Mouse (Mus musculus): ENCODE measurements around the gene Slc9a2.

Gene Slc9a2

DNA sequence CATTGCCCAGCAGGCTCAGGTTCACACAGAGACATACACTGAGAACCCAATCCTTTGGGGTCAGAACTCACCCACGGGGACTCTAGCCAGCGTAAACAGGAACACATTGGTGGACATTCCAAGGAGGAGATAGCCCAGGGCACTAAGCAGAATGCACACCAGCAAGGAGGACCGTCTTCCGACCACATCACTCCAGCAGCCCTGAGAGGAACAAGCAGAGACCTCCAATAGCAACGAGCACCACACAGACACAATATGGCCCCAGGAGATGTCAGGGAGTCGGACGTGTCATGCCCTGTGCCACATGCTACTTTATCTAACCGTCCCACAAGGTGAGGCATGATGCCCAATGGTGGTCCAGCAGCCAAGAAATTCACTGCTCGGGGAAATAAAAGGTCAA is 103.9 kb downstream of the Slc9a2 start:
- no peak for DNase-seq (ENCODE audit: low read depth, low spot score)

DNA sequence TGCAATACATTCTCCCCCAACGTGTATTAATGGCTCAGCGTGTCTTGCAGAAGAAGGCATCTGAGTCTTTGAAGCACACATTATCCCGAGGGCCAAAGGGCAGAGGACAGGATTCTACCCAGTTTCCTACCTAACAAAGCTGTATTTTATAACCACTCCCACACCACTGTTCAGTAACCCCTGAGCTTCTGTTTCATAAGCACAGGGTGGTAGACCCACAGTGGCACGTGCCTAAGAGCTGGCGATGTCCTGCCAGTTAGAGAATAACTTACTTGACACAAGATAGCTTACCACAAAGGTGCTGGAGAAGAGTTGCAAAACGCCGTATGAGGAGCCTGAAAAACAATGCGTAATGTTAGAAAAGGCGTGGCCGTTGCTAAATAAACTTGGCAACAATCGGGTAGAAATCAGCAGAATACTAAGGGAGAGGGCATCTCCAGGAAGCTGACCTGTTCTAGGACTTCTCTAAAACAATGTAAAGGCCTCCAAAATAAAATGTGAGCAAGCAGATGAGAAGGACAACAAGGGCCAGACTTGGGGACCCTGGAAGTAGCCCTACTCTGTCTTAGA is 105.6 kb downstream of the Slc9a2 start:
- DNase-seq (ENCODE audit: low read depth, low spot score), result no peak

DNA sequence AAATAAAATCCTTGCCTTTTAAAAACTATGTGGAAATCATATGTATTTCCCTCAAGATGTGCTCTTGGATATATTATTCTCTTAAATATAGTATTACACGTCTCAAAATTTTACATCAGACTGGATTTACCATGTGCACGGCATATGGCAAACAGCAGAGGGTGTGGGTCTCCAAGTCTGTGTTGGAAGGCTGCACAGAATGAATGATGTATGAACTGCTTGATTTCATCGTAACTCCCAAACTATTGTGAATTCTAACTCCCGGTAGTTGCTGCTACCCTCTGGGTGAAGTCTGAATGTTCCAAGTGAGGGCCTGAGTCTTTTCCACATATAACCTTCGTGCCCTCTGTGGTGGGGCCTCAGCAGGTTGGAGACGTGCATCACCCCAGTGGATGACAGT is 108.6 kb downstream of the Slc9a2 start:
- no peak for DNase-seq (ENCODE audit: low read depth, low spot score)

DNA sequence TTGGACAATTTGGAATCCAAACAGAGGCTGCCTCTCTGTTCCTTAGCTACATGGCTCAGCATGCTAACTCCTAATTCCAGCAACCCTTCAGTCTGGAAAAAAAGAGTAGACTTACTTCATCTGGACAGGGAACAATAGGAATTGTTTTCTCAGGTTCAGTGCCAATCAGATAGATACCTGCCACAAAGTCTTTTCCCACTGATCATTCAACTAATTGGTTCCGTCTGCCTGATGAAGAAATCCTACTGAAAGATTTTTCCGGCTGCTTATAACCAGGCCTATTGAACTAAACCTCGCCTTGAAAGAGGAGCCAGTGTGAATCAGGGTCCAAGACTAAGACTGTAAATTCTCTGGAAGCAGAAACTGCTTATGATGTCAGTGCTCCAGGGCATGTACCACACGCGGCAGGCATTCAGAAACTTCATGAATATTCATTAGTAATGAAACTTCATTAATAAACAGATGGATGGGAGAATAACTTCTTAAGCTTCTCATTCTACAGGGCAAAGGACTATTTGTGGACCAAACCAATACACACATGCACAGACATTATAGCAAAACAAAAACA is 109.4 kb downstream of the Slc9a2 start:
- no peak for DNase-seq (ENCODE audit: low read depth, low spot score)

DNA sequence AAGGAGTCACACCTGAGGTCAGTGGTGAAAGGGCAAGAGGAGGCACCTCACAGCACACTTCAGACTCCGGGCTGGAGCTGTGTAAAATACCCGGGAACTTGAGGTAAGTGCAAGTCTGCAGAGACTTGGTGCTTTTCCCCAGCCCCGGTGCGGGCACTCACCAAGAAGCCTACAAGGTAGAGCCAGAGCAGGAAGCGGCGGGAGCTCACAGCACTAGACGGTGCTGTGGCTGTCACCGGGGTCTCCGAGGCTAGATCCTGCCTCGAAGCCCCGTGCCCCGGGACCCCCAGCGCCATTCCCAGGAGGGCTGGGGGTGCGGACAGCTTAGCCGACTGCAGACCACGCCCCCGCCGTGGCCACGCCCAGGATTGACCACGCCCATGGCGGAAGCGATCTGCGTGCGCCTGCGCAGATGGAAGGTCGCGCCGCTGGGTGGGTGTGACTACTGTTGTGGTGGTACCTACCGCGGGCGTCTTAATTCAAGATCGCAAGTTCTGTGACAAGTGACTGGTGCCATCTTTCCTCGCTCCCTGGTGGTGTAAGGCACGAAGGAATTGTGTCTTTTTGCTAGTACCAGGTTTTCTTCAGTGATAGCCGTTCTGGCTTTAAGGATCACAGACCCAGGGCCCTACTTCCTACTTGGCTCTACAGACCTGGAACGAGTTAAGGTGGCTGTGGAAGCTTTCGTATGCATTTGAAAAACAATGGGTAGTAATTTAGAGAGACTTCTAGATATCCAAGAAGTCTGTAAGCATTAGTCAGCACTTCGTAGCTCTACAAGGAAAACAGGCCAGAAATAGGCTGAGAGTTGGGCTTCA is 110.2 kb downstream of the Slc9a2 start, which contains the start of gene Mfsd9:
Gene Mfsd9 (minus strand): TSS at position 364 of the 818 bp plus-strand sequence.
- peak; percentile 69 for DNase-seq (ENCODE audit: low read depth, low spot score)

DNA sequence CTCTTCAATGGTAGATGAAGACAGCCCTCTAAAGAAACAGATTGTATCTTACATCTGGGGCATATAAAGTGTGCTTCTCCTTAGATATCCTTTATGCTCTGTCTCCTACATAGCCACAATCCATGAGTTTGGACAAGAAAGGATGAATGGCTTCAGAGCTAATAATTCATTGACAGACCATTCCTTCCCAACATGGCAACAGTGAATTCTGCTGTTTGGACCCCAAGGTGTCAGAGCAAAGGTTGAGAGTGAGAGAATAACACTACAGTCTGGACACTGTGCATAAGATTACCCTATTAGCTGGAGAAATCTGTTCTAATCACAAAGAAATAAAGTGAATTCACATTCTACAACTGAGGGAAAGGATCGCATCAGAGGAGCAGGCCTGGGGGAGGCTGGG is 115.1 kb downstream of the Slc9a2 start:
- no peak for DNase-seq (ENCODE audit: low read depth, low spot score)

DNA sequence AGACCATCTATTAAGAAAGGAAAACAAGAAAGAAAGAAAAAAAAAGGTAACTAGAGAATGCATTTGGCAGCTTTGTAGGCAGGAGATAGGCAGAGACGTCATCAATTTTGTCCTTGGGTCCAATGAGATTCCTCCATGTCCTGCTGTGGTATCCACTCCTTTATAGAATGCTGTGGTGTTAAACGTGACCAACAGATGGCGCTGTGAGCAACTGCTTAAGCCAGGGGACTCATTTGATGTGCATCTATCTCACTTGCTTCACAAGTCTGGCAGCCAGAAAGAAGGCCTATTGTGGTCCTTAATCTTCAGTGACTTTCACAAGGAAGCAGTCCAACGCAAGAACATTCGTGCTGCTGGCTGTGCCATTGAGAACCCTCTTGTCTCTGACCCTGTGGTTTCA is 117.0 kb downstream of the Slc9a2 start:
- no peak for DNase-seq (ENCODE audit: low read depth, low spot score)

DNA sequence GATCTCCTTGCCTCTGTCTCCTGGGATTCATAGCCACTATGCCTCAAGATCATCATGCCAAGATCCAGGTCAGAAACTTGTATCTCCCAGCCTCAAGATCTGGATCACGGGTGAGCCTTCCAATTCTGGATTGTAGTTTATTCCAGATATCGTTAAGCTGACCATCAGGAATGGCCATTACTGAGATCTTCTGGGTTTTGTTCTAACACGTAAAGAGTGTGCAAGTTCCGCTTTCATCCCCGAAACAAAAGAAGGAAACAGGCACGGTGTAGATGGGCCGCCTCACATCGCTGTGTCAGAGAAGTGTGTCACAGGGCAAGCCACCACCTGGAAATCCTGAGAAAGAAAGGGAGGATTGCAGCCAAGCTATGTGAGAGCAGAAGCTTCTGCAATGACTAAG is 118.7 kb downstream of the Slc9a2 start:
- no peak for DNase-seq (ENCODE audit: low read depth, low spot score)

DNA sequence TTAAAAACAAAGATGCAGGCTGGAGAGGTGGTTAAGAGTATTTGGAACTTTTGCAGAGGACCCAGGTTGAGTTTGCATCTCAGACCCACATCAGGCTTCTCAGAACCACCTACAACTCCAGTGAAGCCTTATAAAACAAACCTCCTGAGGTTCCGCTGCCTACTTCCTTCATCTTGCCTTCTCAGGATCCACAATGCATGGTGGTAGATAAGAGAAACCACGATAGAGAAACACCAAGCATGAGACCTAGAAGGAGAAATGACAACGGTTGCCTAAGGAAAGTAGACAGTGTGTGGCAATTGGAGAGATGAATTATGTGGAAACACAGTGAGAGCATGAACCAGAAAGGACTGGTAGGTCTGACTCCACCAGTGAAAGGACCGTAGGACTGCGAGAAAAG is 120.5 kb downstream of the Slc9a2 start:
- DNase-seq (ENCODE audit: low read depth, low spot score), result no peak

DNA sequence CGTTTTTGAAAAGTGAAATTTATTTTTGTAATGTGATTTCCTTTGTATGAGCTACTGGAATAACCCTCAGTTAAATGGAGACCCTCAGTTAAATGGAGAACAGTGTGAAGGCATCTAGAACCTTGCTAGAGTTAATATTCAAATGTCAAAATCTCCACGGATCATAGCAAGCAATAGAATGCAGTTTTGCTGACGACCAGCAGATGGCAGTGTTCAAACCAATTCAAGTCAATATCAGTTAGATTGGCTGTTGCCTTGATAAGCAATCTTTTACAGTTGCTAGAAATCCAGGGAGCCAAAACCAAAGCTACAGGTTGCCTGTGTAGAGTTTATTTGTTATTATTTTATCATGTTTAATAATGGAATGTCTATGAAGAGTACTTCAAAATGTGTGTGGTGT is 122.4 kb downstream of the Slc9a2 start:
- no peak for DNase-seq (ENCODE audit: low read depth, low spot score)

DNA sequence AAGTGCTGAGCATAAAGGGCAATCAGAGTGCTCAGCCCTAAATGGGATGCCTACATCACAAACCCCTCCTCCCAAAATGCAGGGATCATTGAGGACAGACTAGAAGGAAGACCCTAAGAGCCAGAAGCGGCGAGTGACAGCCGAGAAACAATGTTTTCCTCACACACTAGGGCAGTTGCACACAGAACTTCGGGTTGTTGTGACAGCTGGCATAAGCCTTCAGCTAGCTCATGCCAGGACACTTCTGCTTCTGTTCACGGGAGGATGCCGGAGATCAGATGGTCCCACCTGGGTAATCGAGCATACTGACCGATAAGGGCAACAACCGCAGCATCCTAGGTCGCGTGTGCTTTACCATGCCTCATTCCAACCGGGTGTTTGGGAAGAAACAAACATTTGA is 123.7 kb downstream of the Slc9a2 start:
- no peak for DNase-seq (ENCODE audit: low read depth, low spot score)

DNA sequence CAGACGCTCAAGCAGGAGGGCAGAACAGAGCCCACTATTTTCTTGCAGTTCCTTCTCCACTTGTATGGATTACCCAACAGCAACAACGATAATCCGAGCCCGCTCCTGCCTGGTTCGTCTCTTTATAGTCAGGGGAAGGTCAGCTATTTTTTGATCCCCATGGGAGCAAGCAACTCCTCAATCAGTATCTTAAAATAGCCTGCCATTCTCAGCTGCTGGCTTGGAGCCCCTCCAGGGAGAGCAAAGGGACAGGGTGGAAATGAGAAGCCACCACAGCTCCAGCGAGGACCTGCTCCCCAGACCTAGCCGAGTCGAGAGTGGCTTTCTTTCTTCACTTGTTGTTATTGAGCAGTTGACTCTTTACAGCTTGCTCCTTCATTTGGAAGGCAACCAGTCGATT is 125.0 kb downstream of the Slc9a2 start, which contains the start of gene Tmem182:
Gene Tmem182 (plus strand): TSS at position 251 of the 400 bp plus-strand sequence.
- no peak for DNase-seq (ENCODE audit: low read depth, low spot score)

DNA sequence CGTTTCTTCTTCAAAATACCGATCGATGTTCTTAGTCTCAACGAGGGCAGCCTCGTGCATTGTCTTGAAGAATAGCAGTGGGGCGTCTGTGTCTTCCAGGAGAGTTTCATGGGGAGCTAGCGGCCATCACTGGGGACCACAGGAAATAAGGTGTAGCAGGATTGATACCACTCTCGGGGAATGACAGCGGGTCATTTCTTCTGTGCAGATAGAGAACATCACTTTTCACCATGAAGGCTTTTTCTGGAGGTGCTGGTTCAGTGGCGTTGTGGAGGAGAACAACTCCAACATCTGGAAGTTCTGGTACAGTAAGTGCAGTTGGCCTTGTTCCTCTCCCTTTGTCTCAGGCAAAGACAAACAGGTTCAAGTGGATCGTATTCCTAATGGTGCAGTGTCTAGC is 125.5 kb downstream of the Slc9a2 start:
- DNase-seq (ENCODE audit: low read depth, low spot score), result no peak

DNA sequence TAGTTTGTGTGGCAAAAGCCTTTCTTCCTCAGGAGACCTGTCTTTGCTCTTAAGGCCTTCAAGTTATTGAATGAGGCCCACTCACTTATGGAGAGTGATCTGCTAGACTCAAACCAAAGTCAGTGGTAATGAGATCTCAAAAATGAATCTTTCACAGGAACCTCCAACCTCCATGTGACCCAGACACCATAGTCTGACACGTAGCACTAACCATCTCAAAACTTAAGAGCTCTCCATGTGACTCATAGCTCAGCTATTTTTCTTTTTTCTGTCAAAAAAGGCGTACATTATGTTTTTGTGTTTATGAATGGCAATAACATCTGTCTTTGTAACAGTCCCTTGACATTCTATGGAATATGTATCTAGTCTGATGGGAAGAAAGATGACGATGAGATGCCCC is 128.3 kb downstream of the Slc9a2 start:
- DNase-seq (ENCODE audit: low read depth, low spot score), result no peak

DNA sequence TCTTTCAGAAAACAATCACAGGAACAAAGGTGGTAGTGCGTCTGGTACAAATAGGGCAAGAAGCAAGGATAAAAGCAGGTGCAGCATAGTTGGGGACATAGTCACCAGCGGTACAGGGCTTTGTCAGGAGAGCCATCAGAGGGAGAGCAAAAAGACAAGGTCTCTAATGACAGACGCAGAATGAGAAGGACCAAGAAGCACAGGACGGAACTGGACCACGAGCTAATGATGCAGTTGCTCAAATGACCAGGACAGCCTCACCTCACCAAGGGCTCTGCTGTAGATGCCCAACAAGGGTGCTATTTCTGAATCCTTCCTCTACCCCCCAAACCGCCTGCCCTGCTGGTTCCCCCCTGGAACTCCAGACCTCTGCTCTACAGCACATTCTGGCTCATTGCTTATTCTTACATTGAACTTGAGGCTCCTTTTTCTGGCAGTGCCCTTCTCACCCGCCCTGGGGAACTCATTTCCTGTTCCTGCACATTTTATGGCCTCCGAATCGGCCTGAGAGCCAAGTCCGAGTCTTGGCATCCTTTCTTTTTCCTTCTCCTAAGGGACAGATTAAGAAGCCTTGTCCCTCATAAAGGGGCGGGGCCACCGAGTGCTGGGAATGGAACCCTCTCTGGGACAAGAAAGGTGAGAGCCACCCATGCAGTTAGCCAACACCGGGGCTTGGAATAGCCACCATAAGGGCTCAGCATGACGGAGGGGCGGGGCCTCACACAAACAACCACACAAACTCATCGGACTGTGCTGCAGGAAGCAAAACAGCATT is 134.9 kb downstream of the Slc9a2 start:
- no peak for DNase-seq (ENCODE audit: low read depth, low spot score)
